Mouse (Mus musculus) heart, adult 2 months (tissue): Measurements from ENCODE around the gene Psmd5. TPM values are rescaled to one million over a fixed set of nuclear protein-coding genes. Genes with fewer than 3 reads are reported as not detected.

Experiments used
- DNase-seq, 2 experiments: peaks; one replicate each; pipeline ENCODE4 v3.0.0; 2021
- H3K27ac ChIP-seq: fragments of 200-600 bp; 2 replicates; pipeline ENCODE4 v1.8.1; 2022
- H3K27me3 ChIP-seq: fragments of 200-500 bp; 2 replicates; pipeline ENCODE4 v1.6.1; 2012; ENCODE audit warnings: mild to moderate bottlenecking, low read length, inconsistent platforms, mixed read lengths; ENCODE audit not compliant: control insufficient read depth, insufficient read depth
- H3K36me3 ChIP-seq: fragments of 200-500 bp; 2 replicates; pipeline ENCODE4 v1.6.1; 2012; ENCODE audit warnings: low read length, inconsistent platforms; ENCODE audit not compliant: control insufficient read depth, insufficient read depth
- H3K4me1 ChIP-seq: fragments of 200-500 bp; 2 replicates; pipeline ENCODE4 v1.6.1; 2011; ENCODE audit warnings: low read length; ENCODE audit not compliant: control insufficient read depth, insufficient read depth
- H3K4me3 ChIP-seq: fragments of 200-600 bp; 2 replicates; pipeline ENCODE4 v1.8.1; 2022
- H3K79me2 ChIP-seq: fragments of 200-500 bp; replicated peaks from 2 replicates; pipeline ENCODE4 v1.6.1; 2012; ENCODE audit warnings: mild to moderate bottlenecking, inconsistent platforms, low read length, moderate library complexity, mixed read lengths; ENCODE audit not compliant: control insufficient read depth, insufficient read depth
- H3K9ac ChIP-seq: fragments of 200-500 bp; 2 replicates; pipeline ENCODE4 v1.6.1; 2012; ENCODE audit warnings: low read depth, mild to moderate bottlenecking, control low read depth, inconsistent platforms, low read length, mixed read lengths
- CTCF ChIP-seq: fragments of 200-600 bp; IDR thresholded peaks from 2 replicates; pipeline ENCODE4 v1.8.1; 2022; ENCODE audit warnings: antibody characterized with exemption, mild to moderate bottlenecking, moderate library complexity
- EP300 ChIP-seq: fragments of 200-500 bp; IDR thresholded peaks from 2 replicates; pipeline ENCODE4 v1.6.1; 2011; ENCODE audit warnings: low read depth, low read length, control low read depth; ENCODE audit not compliant: insufficient read depth
- POLR2A ChIP-seq: fragments of 200-500 bp; IDR thresholded peaks from 2 replicates; pipeline ENCODE4 v1.6.1; 2011; ENCODE audit warnings: mild to moderate bottlenecking, low read depth, low read length, control low read depth; ENCODE audit not compliant: insufficient read depth
- WGBS: fragments of 180-500 bp; shearing (Covaris S2); methylation state at CpG from one replicate; pipeline ENCODE4 v1.1.7; 2018; 5-methylcytosine and 5-hydroxymethylcytosine counted together
- intact Hi-C: fragments of 180-260 bp; cut with DNase I; formaldehyde crosslinking; loops from one replicate; pipeline ENCODE4 v1.15.1; 2025
- long read RNA-seq: library from polyadenylated mRNA; stranded (forward); transcript quantifications from one replicate; pipeline ENCODE4 v2.0.0, GENCODE M21; 2021
- polyA plus RNA-seq: library from polyadenylated mRNA; depleted of rRNA; stranded (reverse); fragments of >200 nt; gene quantifications from 2 replicates; pipeline ENCODE4 v1.2.3, GENCODE M21; 2012; rRNA removed
- total RNA-seq, 2 experiments: library from RNA; stranded (reverse); gene quantifications; 2 replicates each; pipeline ENCODE4 v1.2.3; 2021

Gene Psmd5
- total RNA-seq: 10 to 100 TPM; 11.3 to 12.9 TPM
- polyA plus RNA-seq: 8.1 and 13.8 TPM in 2 replicates
- long read RNA-seq, full-length matches to known transcripts: 18 of 23 reads
- long read RNA-seq, partial matches to known transcripts: 0 of 23 reads
- long read RNA-seq, other reads (novel, unspliced or antisense): 5 of 23 reads

- no peak for DNase-seq
- Histone ChIP-seq H3K79me2 (no peaks in the 10 kb centered on the region), H3K4me1 (peaks cover 2% of the 10 kb centered on the region), H3K9ac (peak within 1 kb of the TSS; percentile 52), H3K36me3 (peaks cover 4% of the 10 kb centered on the region; the same call in 1 of the 2 replicates), H3K27ac (no peak within 1 kb of the TSS; the same call in 1 of the 2 replicates), H3K27me3 (0 out of 2 replicates have a peak, but pooled peaks cover 2% of the 10 kb centered on the region), H3K4me3 (peak within 1 kb of the TSS; percentile 32; the same call in 1 of the 2 replicates)
- no peak for TF ChIP-seq POLR2A
- 17% methylated on average over 8 of the region's 8 CpGs for WGBS
- intact Hi-C loops: loop anchor here (5.0 kb wide), 2 partner anchors 68 to 97 kb away; no protein-coding TSS in a partner anchor
These were observed at the start of gene Psmd5 for GRCm38 (mm10) chr2:34874816-34875345. Gene Psmd5, minus strand, starts transcription at chr2:34874968.

- no peak overlapping the region for H3K4me3 ChIP-seq
- WGBS: 25% methylated on average over 2 of the region's 2 CpGs
- H3K27ac ChIP-seq: no peak overlapping the region
- intact Hi-C loops: no loop called here
- DNase-seq: no peak
- H3K9ac ChIP-seq: no peak overlapping the region
- H3K27me3 ChIP-seq: no peaks in the 10 kb centered on the region
- TF ChIP-seq EP300: no peak
- no peak for TF ChIP-seq POLR2A
- TF ChIP-seq CTCF: no peak
- no peaks in the 10 kb centered on the region for H3K36me3 ChIP-seq
- H3K4me1 ChIP-seq: no peaks in the 10 kb centered on the region
- H3K79me2 ChIP-seq: no peaks in the 10 kb centered on the region
These were observed 48.0 kb upstream of the Psmd5 start for GRCm38 (mm10) chr2:34922729-34923128.

- 35% methylated on average over 2 of the region's 2 CpGs for WGBS
These were observed 45.4 kb upstream of the Psmd5 start for GRCm38 (mm10) chr2:34920144-34920543.

GRCm38 (mm10) chr2:34915103-34915502 lies 40.3 kb upstream of the Psmd5 start:
- peaks cover 1% of the 10 kb centered on the region; the same call in 1 of the 2 replicates for H3K4me1 ChIP-seq
- no peaks in the 10 kb centered on the region for H3K36me3 ChIP-seq
- H3K4me3 ChIP-seq: no peak overlapping the region
- no peaks in the 10 kb centered on the region for H3K27me3 ChIP-seq
- no peaks in the 10 kb centered on the region for H3K79me2 ChIP-seq
- WGBS: 81% methylated on average over 2 of the region's 2 CpGs
- DNase-seq: no peak
- H3K9ac ChIP-seq: no peak overlapping the region
- no peak overlapping the region for H3K27ac ChIP-seq
- TF ChIP-seq EP300 (no peak), CTCF (no peak), POLR2A (no peak)
- intact Hi-C loops: no loop called here

More at GRCm38 (mm10) chr2:34920144-34920543, 45.4 kb upstream of the Psmd5 start:
- H3K4me3 ChIP-seq: no peak overlapping the region
- no peaks in the 10 kb centered on the region for H3K27me3 ChIP-seq
- no peak overlapping the region for H3K9ac ChIP-seq
- intact Hi-C loops: no loop called here
- no peak for DNase-seq
- H3K79me2 ChIP-seq: no peaks in the 10 kb centered on the region
- no peaks in the 10 kb centered on the region for H3K4me1 ChIP-seq
- no peak overlapping the region for H3K27ac ChIP-seq
- H3K36me3 ChIP-seq: no peaks in the 10 kb centered on the region
- TF ChIP-seq CTCF (no peak), POLR2A (no peak)

DNA sequence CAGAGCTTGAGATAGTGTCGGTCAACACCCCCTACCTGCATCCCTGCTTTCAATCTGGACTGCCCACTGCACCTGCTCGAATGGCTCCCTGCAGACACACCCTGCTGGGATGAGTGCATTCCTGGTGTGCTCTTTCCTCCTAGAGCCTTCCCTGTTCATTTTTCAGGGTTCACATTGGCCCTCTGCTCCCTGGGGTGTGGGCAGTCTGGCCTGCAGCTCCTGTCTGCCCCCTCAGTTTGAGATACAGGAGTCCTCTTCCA lies 40.0 kb upstream of the Psmd5 start:
- Histone ChIP-seq H3K9ac (no peak overlapping the region), H3K79me2 (no peaks in the 10 kb centered on the region), H3K4me1 (peaks cover 1% of the 10 kb centered on the region; the same call in 1 of the 2 replicates), H3K27ac (no peak overlapping the region), H3K4me3 (no peak overlapping the region; the same call in 1 of the 2 replicates), H3K27me3 (no peaks in the 10 kb centered on the region), H3K36me3 (no peaks in the 10 kb centered on the region)
- intact Hi-C loops: loop anchor here (1.0 kb wide), 1 partner anchor 56 kb away; no protein-coding TSS in a partner anchor
- WGBS: 49% methylated on average over 2 of the region's 2 CpGs
- no peak for DNase-seq
- TF ChIP-seq CTCF: no peak
- no peak for TF ChIP-seq POLR2A
- no peak for TF ChIP-seq EP300

GRCm38 (mm10) chr2:34914069-34914822 lies 39.5 kb upstream of the Psmd5 start:
- H3K27me3 ChIP-seq: no peaks in the 10 kb centered on the region
- H3K9ac ChIP-seq: peak overlapping the region; percentile 64
- 8% methylated on average over 41 of the region's 50 CpGs for WGBS
- peak; percentile 64 for TF ChIP-seq POLR2A
- no peak for TF ChIP-seq EP300
- H3K36me3 ChIP-seq: no peaks in the 10 kb centered on the region
- peak overlapping the region; percentile 56 for H3K4me3 ChIP-seq
- H3K79me2 ChIP-seq: no peaks in the 10 kb centered on the region
- intact Hi-C loops: loop anchor here (1.0 kb wide), 1 partner anchor 56 kb away; no protein-coding TSS in a partner anchor
- peak overlapping the region; percentile 62 for H3K27ac ChIP-seq
- DNase-seq: peak in 1 of 2 experiments; percentile 72
- peaks cover 1% of the 10 kb centered on the region; the same call in 1 of the 2 replicates for H3K4me1 ChIP-seq
